Mouse (Mus musculus): ENCODE measurements around the gene Suclg2. TPM values are rescaled to one million over a fixed set of nuclear protein-coding genes. Genes with fewer than 3 reads are reported as not detected.

Gene Suclg2
- 4.3 and 6.3 TPM in 2 replicates for polyA plus RNA-seq (2012; rRNA removed)

GRCm38 (mm10) chr6:95718031-95718968 lies at the start of gene Suclg2:
Gene Suclg2 (minus strand): TSS chr6:95718800.

Data from stomach, adult 2 months (tissue).